Mouse (Mus musculus) common myeloid progenitor, adult 5-6 weeks (primary cell): ENCODE results near the gene Arhgap15. TPM values are rescaled to one million over a fixed set of nuclear protein-coding genes. Genes with fewer than 3 reads are reported as not detected.

Source experiments
- ATAC-seq: replicated peaks from 2 replicates; pipeline ENCODE4 v1.8.0; 2016; ENCODE audit warnings: low read depth, mild to moderate bottlenecking, moderate TSS enrichment, inconsistent platforms; ENCODE audit not compliant: poor library complexity, severe bottlenecking
- total RNA-seq: library from RNA; stranded (forward); fragments of 200-1000, 187-1606 nt; gene quantifications from 2 replicates; pipeline ENCODE4 v1.2.3, GENCODE M21; 2017

Gene Arhgap15
- total RNA-seq, 1 experiment from 2014 or later: 134 TPM

DNA sequence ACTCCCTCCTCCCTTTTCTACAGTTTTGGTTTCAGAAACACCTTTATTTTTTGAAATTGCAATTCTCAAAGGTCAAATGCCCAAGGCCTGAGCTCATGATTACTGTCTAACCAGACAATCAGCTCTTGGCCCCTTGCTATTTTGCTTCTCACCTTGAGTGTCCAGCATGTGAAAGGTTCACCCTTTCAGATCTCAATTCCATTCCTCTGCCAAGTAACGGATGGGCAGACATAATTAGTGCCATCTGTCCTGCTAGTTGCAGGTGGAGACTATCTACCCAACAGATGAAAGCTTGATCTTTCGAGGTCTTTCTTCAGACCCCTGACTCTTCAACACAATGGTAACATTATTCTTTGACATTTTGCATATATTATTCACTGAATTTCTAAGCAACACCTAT, 509.3 kb downstream of the Arhgap15 start:
- ATAC-seq: no peak

DNA sequence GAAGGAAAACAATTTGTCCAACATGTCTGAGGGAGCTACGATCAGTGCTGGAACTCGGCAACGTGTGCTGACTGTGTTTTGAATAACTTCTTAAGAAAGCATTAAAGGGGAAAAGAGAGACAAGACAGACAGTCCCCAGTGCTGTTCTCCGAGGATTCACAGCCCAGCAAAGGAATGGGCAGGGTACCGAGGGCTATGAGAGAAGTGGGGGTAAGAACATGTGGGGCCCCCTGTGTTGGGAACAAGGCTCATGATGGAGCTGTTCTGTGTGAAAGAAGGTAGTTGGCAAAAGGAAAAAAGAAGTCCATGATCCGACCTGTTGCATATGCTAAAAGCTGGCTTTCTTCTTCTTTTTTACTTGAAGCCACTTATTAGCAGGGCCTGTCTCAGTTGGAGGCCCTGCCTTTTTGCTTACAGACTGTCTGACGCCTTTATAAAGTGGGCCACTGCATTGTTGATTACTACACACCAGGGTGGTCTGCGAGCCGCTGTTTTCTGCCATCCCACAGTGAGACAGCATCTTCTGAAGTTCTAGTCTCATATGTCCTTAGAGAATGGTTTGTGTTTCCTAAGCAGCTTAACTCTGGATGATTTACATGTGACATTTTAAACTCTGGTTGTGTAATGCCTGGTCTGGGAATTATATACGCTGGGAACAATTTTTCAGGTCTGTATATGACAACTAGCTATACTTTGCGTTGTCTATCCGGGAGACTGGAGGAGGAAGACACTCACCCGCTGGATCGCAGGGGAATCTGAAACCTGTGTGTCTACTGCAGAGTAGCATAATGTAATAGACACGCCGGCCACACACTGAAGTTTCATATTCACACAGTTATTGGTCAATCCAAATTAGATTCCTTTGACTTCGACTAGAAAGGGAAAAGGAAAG, 523.1 kb downstream of the Arhgap15 start:
- no peak for ATAC-seq

DNA sequence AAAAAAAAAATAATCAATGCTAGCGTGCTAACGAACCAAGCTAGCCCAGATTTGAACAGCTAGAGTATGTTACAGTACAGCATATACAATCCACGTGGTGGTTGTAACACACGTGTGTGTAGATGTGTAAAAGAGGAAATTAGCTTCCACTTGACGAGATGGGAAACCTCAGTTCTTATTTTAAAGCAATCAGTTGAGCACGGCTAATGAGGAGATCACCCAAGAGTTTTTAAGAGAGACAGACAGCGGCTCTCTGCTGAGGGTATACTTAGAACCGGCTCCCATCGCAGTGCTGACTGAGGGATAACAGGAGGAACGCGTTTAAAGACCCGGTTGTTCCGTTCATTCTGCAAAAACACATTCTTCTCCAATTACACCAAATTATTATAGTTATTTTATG, 524.0 kb downstream of the Arhgap15 start:
- ATAC-seq: no peak

DNA sequence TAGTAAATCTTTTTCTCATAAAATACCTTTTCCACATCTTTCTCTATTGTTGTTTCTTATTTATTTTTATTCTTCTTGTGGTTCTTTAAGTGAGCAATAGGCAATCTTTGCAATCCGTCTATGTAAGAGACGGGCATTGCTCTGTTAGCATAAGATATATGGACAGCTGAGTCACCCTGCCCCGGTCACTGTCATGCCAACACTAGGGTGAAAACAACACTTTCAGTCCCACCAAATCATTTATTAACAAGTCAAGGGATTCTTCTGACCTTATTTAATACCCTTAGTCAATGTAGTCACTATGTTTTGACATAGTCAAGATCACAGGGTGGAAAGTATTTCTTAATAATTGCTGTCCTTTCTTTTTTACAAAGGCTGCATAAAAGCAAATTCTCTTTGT, 525.8 kb downstream of the Arhgap15 start:
- no peak for ATAC-seq

DNA sequence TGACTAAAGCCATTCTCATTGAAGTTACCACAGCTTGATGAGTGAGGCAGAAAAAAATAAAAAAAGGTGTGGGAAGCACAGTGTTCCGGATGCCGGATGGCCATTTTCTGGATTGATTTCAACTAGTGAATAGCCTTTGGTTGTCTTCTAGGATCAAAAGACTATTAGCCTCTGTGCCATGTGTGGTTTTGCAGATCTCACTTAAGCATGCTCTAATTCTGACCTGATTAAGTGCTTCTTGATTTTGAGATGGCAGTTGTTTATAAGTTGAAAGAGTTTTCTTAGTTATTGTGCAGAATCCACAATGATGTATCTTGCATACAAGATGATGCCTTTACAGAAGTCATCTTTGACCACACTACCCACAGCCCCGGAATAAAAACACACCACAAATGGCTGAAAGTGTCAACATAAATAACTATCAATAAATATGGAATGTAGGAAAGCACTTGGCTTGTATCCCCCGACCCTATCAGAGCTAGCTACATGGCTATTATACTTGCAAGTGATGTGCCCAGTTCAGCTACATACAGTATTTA, 537.6 kb downstream of the Arhgap15 start:
- no peak for ATAC-seq

DNA sequence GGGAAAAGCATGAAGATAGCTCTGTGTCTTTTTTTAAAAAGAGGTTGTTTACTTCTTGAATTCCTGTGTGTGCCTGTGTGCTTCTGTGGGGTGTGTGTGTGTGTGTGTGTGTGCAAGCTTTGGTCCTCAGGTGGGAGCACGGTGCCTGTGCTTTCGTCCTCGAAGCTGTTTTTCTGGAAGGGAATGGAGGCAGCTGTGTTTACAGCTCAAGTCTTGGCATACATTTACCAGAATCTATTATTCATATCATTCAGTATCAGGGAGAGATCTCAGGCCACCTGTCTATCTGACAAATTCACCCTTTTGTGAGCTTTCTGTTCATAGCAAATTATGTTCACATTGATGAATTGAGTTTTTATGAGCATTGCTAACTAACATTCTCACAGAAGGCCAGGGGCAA, 550.5 kb downstream of the Arhgap15 start:
- ATAC-seq: no peak

DNA sequence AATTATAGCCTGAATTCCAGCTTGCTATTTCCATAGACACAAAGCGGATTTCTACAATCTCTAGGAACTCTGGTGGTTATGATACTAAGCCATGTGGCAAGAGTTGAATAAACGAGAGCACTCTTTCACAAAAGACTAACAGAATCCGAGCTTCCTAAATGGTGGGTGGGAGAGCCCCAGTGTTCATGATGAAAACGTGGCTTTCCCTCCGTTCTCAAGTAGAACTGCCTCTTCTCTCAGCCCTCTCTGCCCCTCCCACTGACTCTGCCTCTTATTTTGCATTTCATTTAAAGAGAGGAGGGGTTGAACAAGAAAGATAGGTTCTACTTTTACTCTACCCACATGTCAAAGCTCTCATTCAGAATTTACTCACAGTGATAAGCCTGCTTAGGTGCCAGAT, 551.3 kb downstream of the Arhgap15 start:
- ATAC-seq: no peak

DNA sequence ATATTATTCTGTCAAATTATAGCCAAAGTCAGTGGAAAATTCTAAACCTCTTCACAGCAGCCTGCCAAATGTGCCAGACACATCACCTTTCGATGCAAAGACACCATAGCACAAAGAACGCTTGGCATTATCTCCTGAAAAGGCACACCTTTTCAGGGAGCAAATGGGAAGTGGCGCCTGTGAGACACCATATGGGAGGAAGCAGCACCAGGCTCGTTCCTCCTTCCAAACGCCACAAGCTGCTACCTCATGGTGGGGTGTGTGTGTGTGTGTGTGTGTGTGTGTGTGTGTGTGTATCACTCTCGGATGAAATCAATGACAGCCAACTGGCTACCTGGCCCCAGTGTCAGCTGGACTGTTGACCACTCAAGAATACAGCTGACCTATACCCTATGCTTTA, 551.8 kb downstream of the Arhgap15 start:
- no peak for ATAC-seq

DNA sequence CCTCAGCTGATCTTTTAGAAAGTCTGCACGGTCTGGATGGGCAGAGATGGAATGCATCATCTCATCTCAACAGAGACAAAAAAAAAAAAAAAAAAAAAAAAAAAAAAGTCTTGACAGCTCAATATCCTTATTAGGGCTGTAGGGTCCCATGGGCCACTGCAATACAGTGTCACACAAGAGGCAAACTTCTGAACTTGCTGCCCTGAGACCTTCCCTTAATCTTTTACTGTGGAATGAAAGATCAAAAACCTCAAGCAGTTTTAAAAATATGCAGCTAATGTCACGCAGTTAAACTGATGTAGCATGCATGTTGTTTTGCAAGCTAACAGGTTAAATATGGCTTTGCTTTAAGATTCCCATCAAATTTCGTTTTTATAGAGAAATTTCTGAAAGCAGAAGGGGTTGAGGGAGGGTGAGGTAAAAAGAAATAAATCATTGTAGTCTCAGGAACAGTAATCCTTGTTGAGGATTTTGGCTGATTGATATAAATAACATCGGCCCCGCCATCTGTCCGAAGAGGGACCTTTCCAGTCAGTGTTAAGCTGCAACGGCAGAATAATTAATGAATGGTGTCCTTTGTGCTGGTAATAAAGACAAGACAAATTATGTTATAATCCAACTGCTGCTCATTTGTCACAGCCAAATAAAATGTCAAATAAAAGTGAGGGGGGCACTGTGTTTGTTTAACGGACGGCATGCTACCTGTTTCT, 555.8 kb downstream of the Arhgap15 start:
- no peak for ATAC-seq

DNA sequence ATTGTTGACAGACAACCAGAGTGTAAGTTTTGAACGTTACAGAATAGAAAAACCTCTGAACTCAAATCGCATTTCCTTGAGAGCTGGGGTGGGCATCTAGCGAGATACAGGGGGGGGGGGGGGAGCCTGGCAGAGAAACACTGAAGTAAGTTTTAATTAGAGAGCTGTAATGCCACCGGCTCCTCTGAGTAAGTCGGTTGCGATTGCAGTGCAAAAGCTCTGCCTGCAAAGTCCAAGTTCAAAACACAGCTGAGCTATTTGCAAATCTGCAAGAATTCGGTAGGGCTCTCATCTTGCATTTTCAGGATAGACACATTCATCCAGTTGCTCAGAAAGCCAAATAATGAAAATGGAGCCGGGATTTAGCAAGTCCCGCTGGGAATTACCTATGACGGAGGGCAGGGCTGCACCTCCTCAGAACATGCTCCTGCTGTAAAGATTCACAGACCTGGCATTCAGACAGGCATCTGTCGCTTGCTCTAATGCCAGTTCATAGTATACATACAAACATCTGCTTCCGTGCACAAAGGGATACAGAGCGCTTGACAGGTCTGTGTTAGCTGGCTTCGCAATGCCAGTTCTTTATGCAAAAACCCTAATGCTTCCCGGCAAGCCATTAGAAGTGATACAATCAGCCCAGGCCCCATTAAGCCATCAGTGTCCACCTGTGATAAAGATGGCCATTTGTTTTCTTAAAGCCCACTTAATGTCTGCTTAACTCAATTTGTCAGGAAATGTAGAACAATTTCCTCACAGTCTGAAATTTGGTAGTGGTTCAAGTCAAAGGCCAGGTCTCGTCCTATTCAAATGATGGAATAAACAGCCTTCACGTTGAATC, 556.6 kb downstream of the Arhgap15 start:
- no peak for ATAC-seq

DNA sequence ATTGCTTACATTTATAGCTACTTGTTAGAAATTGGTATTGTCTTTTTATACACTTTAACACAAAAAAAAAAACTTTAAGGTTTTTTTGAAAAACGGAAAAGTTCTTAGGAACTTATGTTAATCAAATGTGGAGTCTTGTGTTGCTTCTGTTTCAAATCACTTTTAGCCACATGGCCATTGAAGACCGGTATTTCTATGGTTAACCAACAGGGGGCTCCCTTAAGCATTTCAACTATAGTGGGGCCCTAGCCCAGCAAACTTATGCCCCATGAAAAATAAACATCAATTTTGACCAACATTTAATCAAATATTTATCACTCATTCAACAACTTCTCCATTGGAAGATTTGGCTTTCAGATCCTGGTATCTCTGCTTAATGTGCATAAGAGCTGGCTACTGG, 557.5 kb downstream of the Arhgap15 start:
- ATAC-seq: peak; percentile 47; the same call in 1 of the 2 replicates

DNA sequence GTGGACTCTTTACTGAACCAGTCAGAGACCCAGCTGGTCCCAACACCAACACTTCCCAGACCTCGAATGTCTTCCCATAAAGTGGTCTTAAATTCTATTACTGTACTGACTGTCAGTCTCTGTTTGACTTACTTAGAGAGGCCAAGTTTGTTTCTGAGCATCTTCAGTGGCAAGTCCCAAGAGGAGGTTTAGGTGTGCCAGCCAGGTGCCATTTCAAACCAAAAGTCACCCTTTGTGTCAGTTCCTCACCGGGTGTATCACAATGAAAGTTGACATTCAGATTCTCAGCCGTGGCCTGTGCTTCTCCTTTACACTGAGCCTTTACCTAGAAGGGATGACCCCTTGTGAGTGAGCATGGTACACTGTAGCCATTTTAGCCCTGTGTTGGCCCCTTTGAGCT, 560.5 kb downstream of the Arhgap15 start:
- no peak for ATAC-seq

DNA sequence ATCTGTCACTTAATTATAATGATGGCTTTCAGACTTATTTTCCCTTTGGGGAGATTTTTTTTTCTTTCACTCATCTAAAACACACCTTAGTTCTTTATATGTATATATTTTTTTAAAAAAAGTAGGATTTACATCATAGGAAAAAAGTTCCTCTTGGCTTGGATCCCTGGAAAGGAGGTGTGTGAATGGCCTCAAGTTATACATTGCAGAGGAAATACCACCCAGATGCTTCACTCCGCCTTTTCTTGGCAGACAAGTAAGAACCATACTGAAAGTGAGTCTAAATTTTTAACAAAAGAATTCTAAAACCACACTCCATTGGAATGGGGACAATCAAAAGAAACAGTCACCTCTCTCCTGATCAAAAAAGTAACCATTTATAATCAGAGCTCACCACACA, 560.9 kb downstream of the Arhgap15 start:
- no peak for ATAC-seq

DNA sequence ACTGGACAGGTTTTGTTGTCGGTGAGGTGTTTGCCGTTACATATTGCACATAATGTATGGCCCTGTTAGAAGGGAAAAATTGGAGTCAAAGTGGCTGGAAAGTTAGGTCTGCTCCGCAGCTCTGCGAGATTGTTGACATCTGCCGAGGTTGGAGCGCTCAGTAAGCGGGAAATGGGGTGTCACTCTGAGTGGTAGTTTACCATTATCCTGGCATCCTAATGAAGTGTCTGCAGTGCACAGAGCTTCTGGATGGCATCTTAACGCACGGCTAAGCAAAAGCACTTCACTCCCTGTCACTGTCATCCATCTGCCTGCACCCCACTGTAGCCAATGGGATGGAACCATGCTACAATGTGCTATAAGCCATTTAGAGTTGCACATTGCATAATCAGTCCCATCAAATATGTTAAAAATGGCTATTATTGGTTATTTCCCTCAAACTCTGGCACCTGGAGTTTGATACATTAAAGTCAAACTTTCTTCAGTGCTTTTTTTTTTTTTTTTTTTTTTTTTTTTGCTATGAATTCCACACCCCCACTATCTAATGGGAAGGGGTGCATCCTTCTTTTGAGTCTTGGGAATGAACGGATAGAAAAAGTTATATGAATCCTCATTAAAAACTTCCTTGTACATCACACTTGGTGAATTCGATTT, 561.6 kb downstream of the Arhgap15 start:
- no peak for ATAC-seq

DNA sequence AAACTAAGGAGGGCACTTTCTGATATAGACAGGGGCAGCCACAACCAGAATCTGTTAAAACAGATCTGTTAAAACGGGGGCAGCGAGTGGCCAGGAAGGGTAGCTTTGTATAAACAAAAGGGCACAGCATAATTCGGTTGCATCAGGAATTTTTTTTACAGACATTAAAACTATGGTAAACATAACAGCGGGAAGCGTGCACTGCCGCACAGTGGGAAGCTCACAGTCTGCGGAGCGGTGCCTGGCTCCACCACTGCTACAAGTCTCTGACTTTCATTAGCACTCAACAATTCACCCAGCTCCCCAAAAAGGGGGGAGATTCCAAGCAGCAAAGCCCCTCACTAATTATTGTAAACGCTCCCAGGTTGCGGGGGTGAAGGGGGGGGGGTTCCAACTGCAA, 562.6 kb downstream of the Arhgap15 start:
- no peak for ATAC-seq

DNA sequence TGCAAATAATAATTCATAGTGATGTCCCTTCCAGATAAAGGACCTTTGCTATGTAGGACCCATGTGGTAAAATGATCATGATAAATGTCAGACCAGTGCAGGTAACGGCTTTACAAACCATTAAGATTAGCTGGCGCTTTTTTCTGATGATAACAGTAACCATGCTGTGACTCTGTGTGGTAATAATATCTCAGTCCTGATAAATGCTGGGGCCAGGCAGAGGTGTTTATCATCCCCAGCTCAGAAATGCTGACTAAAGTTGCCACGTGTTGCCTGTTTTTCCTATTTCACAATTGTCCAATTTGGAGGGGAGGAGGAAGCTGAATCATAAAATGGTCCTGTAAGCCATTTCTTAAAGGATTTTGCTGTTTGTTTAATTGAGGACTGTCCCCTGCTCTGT, 564.9 kb downstream of the Arhgap15 start:
- peak; percentile 58; the same call in 1 of the 2 replicates for ATAC-seq

DNA sequence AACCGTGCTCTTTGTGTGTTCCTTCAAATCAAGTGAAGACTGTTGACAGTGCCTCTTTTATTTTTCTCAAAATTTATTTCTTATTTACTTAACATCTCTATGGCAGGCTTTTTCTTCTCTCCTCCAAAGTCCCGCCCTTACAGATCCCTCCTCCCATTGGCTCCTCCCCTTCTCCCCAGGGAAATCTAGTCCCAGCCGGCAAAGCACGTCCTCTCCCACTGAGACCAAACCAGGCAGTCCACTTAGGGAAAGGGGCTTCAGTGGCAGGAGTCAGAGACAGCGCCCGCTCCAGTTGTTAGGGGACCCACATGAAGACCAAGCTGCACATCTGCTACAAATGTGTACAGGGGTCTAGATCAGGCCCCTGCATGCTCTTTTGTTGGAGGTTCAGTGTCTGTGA, 569.8 kb downstream of the Arhgap15 start:
- ATAC-seq: no peak

DNA sequence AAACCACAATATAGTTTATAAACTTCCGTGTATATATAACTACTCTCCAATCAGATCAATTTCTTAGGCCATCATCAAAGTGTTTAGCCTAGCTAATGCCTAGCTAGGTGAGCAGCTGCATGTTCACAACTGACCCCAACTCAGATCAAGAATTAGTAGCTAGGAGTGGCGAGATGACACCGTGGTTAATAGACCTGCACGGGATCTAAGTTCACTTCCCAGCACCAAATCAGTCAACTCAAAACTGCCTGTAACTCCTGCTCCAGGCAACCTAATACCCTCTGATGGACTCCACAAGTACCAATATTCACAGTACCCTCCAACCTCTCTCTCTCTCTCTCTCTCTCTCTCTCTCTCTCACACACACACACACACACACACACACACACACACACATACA, 570.9 kb downstream of the Arhgap15 start:
- ATAC-seq: no peak

DNA sequence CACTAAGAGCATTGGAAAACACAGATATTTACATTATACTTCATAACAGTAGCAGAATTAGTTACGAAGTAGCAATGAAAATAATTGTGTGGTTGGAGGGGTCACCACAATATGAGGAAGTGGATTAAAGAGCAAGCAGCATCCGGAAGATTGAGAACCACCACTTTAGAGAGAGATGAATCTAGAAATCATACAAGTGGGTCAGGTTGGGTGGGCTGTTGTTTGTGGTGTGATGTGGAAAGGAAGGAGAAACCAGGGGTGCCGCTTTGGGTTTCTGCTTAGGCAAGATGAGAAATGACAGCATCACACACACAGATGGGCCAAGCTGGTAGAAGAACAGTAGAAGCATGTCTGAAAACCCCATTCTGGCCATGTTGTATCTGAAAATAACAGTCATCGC, 575.2 kb downstream of the Arhgap15 start:
- peak; percentile 98 for ATAC-seq

DNA sequence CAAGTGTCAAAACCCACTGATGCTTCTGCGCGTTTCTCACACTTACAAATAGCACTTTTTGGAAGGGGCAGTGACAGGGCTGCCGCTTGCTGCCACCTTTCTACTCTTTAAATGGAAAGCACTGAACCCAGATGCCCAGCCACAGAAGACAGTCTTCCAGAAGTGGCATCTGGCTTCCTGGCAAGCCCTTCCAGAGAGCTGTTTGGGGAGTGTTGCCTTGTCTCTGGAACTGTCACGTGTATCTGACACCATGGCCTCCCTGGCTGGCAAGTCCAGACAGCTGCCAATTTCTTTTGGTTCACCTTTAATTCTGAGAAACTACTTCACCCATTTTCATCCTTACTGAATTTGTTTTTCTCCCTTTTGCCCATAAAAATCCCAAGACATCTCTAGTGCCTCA, 584.7 kb downstream of the Arhgap15 start:
- no peak for ATAC-seq
